Mouse (Mus musculus) cerebellum, adult 11-12 months (tissue): ENCODE data around the gene Supt20.
"Not testable (repeated sequence)": the region's sequence is repeated elsewhere in the genome, so short reads cannot be mapped to it uniquely, and the experiment has no call there.

ENCODE experiments used
- DNase-seq: peaks from one replicate; pipeline ENCODE4 v3.0.0; 2022

Gene Supt20

DNA sequence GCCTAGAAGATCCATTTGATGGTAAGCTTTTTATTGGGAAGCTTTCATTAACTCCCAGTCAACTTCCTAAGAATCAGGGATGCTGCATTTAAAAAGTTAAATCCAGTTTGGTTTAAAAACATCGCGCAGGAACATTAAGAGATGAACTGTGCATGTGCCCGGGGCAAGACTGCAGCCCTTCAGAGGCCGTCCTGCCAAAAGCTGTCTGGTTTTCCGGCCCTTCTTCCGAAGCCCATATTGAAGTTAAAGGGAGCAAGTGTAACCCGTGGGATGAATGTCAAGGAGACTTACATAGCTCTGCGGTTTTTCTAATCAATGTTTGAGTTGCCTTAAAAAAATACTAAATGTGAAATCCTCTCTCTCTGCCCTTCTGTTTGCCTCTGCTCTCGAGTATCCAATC, 66.6 kb downstream of the Supt20 start:
- DNase-seq = no peak

DNA sequence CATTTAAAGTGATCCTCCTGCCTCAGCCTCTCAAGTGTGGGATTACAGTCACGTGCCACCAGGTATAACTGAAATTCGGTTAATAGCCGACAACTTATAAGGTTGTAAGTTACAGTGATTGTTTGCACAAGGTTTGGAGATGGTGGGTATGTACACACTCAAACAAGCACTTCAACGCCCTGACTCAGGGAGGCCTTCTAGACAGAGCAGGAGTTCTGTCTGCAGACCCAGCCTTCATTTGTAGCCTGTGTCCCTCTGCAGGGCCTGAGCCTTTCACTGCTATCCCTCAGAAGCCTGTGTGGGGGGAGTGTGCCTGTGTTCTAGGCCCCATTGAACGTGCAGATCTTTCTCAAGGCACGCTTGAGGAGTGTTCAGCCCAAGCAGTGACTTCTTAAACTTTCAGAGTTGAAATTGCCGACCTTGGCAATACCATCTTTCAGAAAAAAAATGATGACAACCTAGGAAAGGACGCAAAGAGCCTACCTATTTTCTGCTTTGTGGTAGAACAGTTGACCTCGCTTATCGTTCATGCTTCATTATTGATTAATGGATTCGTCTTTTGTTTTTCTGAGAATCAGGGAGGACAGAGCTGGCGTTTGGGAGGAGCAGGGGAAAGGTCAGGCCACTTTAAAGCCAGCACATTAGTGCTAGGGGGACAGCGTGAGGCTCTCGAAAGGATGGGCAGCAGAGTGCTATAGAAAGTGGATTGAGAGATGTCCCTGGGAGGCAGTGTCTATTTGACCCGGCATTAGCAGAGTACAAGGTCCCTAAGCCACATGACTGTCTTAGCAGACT, 67.9 kb downstream of the Supt20 start:
- no peak for DNase-seq

- DNase-seq = no peak
Measured at GRCm38 (mm10) chr3:54761258-54761657, 68.7 kb downstream of the Supt20 start.

- DNase-seq = peak; percentile 60
Measured at GRCm38 (mm10) chr3:54764418-54764817, 71.8 kb downstream of the Supt20 start.

DNA sequence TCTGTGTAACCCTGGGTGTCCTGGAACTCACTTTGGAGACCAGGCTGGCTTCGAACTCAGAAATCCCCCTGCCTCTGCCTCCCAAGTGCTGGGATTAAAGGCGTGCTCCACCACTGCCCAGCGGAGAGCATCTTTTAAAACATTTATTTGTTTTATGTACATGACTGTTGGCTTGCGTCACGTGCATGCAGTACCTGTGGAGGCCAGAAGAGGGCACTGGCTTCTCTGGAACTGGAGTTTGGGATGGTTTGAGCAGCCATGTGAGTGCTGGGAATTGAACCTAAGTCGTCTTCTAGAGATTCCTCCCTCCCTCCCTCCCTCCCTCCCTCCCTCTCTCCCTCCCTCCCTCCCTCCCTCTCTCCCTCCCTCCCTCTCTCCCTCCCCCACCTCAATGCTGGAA, 72.9 kb downstream of the Supt20 start:
- DNase-seq = not testable (repeated sequence)

DNA sequence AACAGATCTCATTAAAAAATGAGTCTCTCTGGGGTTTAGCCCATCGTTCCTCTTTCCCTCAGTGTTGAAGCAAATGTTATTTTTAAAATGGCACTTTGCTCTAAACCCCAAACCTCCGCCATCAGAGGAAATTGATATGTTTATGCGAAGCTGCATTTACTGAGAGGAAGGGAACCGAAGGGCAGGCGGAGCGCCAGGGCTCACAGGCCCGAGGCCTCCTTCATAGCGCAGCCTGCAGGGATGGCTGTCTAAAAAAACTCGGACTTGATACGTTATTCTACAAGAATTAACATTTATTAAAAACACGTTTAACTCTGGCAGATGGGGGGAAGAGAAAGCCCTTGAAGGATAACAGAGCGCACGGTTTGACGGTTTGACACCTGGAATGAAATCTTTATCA, 73.4 kb downstream of the Supt20 start:
- no peak for DNase-seq

- DNase-seq = no peak
Measured at GRCm38 (mm10) chr3:54766811-54767210, 74.2 kb downstream of the Supt20 start.

GRCm38 (mm10) chr3:54768592-54768991, 76.0 kb downstream of the Supt20 start:
- no peak for DNase-seq

DNA sequence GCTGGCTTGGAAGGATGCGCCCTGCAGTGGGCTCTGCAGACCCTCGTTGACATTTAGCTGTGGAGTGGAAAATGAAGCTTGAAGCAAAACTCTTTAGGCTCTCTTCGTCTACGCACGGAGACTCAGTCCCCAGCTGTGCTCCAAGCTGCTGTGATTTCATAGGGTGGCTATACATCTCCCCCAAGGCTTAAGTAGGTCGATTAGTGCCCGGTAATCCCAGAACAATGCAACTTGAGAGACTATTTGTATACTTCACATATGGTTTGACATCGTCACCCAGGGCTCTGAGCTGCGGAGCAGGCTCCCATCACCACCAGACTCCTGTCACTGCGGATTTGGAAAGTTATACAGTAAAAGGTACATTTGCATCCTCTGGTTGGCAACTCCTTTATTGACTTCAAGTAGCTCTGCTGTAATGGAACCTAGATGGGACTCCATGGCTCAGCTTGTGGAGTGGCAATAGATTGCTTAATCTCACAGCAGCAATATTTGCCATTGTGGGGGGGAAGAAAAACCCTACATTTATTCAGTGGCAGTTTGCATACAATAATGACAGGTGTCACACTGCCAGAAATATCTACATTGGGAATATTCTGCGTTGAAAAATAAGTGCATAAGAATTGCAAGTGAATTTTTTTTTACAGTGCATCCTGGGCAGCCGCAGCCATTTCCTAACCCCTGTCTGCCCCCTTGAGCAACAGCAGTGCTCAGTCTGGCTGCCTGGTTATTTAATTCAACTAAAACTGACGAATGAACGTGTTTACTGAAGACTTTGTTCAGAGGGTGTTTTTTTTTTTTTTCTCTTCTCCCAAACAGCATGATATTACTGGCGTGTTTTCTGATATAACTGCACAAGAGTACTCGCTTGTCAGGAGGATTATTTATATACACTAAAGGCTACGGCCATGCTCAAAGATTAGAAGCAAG, 77.0 kb downstream of the Supt20 start:
- no peak for DNase-seq

- no peak for DNase-seq
Measured at GRCm38 (mm10) chr3:54773613-54774012, 81.0 kb downstream of the Supt20 start.

GRCm38 (mm10) chr3:54775989-54776631, 83.5 kb downstream of the Supt20 start:
- DNase-seq = no peak
